Mouse (Mus musculus): ENCODE measurements around the gene Frmd8.
A peak's percentile ranks its signal among the peaks of the same experiment; 100 is the strongest.
"Not testable (repeated sequence)": the region's sequence is repeated elsewhere in the genome, so short reads cannot be mapped to it uniquely, and the experiment has no call there.

The Frmd8 gene

DNA sequence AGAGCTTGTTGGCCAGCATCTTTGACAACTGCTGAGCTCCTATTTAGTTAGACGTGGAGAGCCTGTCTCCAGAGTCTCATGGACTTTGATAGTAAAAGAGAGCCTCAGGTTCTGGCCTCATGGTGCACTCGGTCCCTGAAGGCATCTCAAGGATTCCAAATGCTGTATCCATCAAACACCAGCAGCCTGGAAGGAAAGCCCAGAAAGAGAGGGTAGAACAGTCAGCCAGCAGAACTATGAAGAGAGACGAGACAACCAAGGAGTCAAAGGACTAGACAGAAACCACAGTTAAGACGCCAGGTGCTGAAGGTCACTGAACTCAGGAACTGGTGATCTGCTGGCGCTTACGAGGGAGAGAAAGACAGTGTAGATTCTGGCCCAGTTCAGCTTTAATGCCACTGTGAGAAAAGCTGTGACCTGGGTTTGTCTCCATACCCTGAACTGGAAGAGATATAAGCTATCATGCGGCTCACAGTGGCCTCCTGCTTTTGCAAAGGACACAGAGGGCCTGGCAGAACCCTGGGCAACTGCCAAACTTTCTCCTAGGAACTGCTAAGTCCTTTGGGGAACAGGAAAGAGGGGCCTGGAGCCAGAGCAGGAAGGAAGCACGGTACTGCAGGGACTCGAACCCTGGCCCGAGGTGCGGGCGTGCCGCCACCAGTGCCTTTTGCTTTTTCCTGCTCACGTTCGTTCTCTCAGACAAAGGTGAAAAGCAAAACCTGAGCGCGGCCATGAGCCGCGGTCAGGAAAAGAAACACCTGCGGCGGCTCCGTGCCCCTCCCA lies 50.8 kb downstream of the Frmd8 start:
- peak; percentile 74 for DNase-seq

GRCm38 (mm10) chr19:5823266-5823839 lies 51.7 kb downstream of the Frmd8 start:
- no peak for DNase-seq

GRCm38 (mm10) chr19:5822834-5823205 lies 52.3 kb downstream of the Frmd8 start:
- DNase-seq = no peak

DNA sequence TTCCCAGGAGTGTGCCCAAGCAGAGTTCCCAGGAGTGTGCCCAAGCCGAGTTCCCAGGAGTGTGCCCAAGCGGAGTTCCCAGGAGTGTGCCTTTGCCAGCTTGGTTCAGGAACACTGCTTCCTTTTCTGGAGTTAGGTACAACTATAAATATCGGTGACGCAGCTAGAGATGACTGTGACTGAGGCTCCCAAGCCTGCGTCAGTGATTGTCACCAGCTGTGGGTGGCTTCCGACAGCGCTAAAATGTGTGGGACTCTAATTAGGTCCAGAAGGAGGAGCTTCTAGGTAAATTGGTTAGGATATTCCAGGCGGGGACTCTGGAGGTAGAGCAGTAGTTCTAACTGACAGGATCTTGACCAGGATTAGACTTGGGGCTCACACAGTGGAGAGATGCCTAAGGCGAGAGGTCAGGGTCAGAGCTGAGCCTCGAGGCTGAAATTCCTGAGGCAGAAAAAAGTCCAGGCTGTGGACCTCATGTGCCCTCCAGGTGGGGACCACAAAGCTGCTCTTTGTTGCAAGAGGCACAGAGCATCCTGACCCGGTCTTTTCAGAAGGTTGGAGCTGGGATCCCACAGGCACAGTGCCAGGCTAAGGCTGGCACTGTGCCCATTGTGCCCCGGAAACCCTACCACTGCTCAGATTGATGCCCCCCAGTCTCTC lies 52.8 kb downstream of the Frmd8 start:
- DNase-seq = peak; percentile 45

DNA sequence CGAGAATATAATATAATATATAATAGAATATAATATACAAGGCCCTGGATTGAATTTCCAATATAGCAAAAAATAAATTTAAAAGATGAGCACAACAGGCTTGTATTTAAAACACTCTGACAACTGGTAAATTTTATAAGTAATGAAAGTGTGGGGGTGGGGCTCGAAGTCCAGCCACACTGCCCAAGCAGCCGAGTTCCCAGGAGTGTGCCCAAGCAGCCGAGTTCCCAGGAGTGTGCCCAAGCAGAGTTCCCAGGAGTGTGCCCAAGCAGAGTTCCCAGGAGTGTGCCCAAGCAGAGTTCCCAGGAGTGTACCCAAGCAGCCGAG lies 53.3 kb downstream of the Frmd8 start:
- DNase-seq = no peak

GRCm38 (mm10) chr19:5819549-5819948 lies 55.5 kb downstream of the Frmd8 start:
- DNase-seq = peak; percentile 93

- no peak for DNase-seq
Observed at GRCm38 (mm10) chr19:5818590-5818977, 56.5 kb downstream of the Frmd8 start.

GRCm38 (mm10) chr19:5817703-5818589 lies 57.1 kb downstream of the Frmd8 start:
- peak; percentile 93 for DNase-seq

DNA sequence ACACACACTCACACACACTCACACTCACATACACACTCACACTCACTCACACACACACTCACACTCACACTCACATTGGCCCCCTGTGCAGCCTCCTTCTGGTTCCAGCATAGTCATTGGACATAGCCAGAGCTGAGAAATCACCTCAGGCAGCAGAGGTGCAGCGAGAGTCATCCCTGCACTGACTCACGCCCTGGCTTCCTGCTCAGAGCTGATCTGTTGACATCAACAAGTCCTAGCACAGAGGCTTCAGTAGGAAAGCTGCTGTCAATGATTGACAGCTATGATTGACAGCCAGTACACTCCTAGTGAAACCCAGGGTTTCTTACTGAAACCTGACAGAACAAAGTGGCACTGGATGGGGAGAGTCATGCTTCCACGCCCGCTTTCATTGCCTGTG lies 59.1 kb downstream of the Frmd8 start:
- peak; percentile 93 for DNase-seq

DNA sequence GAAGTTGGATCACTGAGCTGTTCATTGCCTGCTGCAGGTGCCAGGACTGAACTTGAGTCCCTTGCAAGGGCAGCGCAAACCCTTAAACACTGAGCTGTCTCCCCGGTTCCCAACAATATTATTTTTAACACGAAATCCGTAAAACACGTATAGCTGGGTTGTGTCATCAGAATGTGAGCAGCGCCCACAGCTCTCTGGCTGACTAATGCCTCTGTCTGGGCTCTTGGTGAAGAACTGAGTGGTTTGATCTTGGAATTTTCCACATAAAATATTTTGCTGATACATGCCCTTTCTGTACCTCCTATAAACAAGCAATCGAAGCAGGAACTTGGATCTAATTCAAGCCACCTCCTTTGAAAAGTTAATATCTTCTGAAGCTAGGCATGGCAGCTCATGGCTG lies 60.1 kb downstream of the Frmd8 start:
- peak; percentile 78 for DNase-seq

- DNase-seq = not testable (repeated sequence)
Observed at GRCm38 (mm10) chr19:5814048-5814447, 61.0 kb downstream of the Frmd8 start.

DNA sequence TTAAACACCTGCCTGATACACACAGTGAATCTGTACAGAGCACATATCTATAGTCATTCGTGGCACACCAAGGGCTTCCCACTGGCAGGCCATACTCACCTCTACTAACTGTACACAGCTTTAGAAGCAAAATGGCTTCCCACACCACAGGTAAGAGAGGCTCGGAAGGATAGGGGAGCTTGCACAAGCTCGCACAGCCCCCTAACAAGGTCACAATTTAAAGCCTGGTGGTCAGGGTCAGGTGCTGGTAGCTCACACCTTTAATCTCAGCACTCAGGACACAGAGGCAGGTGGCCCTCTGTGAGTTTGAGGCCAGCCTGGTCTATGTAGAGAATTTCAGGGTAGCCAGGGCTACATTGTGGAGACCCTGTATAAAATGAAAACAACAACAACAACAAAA lies 61.5 kb downstream of the Frmd8 start:
- no peak for DNase-seq

DNA sequence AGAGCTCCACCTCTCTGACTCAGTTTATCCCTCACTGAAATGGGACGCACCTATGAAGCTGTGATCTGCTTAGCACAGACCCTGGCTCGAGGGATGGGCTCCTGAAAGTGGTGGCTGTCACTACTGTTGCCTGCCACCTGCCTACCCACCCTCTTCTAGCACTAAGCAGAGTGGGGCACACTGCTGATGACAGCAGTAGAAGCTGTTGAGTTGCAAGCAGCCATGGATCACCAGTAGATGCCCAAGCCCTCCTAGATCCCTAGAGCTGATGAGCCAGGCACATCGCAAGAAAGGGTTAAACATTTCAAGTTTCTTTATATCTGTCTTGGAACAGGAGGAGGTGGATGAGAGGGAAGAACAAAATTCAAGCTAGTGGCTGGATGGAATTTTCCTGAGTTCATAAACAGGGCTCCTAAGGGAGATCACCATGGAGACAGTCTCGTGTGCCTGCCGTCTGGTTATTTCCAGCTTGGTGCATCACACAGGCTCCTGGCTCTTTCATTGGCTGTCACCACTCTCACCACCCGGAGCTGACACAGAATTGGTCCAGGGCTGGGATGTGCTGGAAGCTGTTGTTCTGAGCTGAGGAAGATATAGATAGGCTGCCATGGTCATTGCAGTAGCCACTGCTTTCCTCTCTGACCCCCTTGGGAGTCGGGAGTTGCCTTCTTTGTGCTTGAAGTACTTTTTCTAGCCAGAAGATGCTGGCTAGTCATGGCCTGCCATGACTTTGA lies 63.1 kb downstream of the Frmd8 start:
- DNase-seq = peak; percentile 88

DNA sequence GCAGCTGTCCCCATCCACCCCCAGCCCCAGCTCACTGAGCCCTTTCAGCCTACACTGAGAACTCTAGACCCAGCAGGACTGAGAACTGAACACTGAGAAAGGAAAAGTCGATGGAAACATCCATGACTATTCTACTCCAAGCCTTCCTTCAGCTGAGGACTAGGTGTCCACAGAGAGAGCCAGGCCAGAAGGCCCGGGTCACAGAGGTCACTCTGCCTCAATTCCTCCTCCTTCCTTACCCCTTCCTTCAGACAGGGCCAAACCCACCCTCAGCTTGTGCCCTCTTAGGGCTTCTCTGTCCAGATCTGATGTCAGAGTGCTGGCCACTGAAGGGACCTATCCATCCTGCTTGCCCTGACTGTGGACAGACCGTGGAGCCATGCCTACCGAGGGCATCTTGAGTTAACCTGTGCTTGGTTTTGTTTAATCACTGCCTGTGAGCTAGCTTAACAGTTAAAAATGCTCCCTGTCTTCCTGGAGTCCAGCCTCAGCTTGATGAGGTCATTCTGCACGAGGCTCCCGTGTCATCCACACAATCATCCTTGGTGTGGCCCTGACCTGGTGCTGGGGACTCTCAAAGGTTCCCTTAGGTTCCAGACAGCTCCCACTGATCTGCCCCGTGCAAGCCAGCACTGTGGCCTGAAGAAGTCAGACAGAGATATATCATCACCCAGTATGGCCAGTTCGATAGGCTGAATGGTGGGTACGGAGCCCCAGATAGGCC lies 64.1 kb downstream of the Frmd8 start:
- no peak for DNase-seq

DNA sequence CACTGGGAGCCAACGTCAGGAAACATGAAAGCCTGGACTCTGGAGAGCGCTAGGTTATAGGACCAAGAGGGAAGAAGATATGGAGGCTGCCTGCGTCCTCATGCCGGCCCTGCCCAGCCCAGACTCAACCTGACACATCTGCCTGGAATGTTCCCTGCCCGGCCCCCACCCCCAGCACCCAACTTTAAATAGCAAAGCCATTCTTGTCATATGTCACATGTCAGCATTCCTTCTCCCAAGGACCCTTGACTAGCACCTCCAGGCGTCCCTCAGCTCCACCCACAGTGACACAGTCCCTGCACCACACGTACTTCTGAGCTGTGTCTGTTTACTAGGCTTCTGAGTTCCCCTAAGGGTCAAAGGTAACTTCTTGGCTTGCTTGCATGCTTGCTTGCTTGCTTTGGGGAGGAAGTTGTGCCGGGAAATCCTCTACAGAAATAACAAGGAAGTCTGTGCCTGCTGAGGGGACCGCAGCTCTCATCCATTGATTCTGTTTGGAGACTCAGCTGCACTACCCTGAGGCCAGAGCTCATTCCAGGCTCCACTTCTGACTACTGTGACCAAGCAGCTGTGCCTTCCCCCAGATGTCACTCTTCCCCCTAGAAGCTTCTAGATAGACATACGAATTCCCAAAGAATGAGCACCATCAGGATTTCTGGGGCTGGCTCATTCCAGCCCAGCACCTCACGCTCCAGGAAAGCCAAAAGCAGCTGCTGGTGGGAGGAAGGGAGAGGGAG lies 64.8 kb downstream of the Frmd8 start:
- DNase-seq = peak; percentile 82

- no peak for DNase-seq
Observed at GRCm38 (mm10) chr19:5809712-5810089, 65.4 kb downstream of the Frmd8 start.

DNA sequence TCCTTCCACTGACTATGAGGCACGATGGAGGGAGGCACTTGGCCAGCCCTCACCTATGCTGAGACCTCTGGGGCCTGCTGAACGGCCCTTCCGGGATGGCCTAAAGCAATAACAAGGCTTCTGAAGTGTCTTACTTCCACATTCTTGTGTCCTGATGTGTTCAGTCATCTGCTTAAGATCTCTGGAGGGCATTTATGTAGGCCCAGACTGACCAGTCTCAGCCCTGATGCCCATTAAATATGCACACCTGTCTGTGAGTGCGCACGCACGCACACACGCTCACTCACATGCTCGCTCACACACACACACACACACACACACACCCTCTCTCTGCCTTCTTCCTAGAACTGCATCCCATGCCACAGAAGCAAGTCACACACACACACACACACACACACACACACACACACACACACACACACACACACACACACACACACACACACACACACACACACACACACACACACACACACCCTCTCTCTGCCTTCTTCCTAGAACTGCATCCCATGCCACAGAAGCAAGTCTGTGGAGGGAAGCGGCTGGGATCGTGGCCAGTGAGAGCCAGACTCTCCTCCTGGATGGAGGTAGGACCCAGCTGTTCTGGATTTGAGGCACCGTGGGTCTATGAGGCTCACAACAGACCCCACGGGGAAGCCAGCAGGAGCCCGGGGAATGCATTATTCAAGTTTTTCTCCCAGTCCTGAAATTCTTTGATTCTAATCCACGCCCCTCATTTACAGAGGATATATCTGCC lies 65.9 kb downstream of the Frmd8 start:
- no peak for DNase-seq

GRCm38 (mm10) chr19:5807740-5808139 lies 67.3 kb downstream of the Frmd8 start:
- no peak for DNase-seq

DNA sequence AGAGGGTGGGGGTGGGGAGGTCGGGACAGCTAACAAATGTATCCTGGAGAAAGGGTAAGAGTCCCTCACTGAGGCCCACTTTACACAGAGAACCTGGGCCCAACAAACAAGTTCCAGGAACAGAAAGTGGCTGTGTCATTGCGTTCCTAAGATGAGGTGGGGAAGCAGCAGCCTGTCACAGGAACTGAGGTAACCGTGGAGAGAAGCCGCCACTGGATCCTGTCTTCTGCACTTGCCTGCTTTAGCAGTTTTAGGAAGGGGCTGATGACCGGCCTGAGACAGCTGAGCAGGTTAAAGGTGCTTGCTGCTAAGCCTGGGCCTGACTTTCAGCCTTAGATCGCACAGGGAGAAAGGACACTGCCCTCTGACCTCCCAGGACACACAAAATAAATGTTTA lies 68.3 kb downstream of the Frmd8 start:
- peak; percentile 64 for DNase-seq

GRCm38 (mm10) chr19:5806051-5806808 lies 68.8 kb downstream of the Frmd8 start:
- DNase-seq = peak; percentile 85
